Mouse (Mus musculus): ENCODE results near the gene Hmgcs1.
"Not testable (repeated sequence)": the region's sequence is repeated elsewhere in the genome, so short reads cannot be mapped to it uniquely, and the experiment has no call there.

The Hmgcs1 gene

GRCm38 (mm10) chr13:119706278-119706880, 16.2 kb downstream of the Hmgcs1 start:
- not testable (repeated sequence) for DNase-seq (ENCODE audit: low read depth, low spot score)

GRCm38 (mm10) chr13:119706953-119707352, 16.8 kb downstream of the Hmgcs1 start:
- no peak for DNase-seq (ENCODE audit: low read depth, low spot score)

- no peak for DNase-seq (ENCODE audit: low read depth, low spot score)
Observed at GRCm38 (mm10) chr13:119707906-119708305, 17.7 kb downstream of the Hmgcs1 start.

- DNase-seq (ENCODE audit: low read depth, low spot score) = no peak
Observed at GRCm38 (mm10) chr13:119708941-119709340, 18.8 kb downstream of the Hmgcs1 start.

DNA sequence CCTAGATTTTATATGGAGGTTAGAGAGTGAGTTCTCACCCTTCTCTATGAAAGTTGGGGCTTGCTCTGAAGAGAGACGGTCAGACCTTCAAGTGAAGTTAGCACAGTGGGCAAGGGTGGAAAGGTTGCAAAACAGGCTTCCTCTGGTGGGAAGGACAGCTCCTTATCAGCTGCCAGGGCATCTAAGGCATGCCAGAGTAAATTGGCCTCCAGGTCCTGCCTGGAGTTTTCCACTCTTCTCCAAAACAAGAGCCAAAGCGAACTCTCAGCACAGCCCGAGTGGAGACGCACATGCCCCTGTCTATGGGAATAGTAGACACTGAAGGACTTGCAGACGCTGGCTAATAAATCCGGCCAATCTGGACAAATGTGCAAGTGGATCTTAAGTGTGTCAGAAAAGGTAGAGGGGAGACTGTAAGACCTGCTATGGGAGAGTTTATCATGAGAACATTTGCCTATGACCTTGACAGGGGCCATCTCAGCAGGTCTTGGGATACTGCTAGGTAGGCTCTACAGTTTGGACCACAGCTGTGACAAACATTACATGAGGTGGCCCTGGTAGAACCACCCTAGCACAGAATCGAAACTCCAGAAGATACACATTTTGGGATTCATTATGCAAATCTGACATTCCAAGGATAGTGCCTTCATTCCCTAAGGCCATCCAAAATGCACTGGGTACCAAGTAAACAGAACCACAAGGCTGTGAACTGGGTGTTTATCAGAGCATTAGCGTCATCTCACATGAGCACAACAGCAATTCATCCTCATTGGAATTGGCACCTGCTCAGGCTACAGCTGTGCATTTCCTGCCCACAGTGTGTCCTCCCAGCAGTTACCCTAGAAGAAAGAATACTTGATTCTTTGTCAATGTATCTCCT, 19.4 kb downstream of the Hmgcs1 start:
- DNase-seq (ENCODE audit: low read depth, low spot score) = no peak

DNA sequence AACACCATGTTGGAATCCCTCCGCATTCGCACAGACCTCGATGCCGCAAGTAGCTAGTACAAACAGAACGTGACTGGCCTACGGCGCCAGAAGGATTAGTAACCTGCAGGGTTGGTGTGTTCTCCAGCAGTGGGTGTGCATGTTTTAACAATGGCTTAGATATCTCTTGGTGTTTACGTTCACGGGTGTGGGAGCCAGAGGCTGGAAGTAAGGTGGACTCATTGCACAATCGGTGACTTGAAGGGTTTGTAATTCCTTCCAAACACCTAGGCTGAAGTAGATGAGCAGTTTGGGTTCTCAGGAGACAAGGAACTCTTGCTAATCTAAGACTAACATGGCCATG, 20.1 kb downstream of the Hmgcs1 start:
- no peak for DNase-seq (ENCODE audit: low read depth, low spot score)

DNA sequence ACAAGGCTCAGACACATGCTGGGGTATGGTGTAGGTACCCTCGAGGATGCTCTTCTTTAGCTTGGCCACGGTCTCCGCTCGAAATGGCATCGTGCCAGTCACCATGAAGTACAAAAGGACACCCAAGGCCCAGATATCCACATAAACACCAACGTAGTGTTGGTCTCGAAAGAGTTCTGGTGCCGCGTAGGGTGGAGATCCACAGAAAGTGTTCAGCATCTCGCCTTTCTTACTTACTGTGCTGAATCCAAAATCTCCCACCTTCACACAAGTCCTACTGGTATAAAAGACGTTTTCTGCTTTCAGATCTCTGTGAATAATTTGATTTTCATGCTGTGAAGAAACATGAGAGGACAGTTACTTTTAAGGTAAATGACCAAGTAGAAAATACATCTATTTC, 22.3 kb downstream of the Hmgcs1 start:
- no peak for DNase-seq (ENCODE audit: low read depth, low spot score)

DNA sequence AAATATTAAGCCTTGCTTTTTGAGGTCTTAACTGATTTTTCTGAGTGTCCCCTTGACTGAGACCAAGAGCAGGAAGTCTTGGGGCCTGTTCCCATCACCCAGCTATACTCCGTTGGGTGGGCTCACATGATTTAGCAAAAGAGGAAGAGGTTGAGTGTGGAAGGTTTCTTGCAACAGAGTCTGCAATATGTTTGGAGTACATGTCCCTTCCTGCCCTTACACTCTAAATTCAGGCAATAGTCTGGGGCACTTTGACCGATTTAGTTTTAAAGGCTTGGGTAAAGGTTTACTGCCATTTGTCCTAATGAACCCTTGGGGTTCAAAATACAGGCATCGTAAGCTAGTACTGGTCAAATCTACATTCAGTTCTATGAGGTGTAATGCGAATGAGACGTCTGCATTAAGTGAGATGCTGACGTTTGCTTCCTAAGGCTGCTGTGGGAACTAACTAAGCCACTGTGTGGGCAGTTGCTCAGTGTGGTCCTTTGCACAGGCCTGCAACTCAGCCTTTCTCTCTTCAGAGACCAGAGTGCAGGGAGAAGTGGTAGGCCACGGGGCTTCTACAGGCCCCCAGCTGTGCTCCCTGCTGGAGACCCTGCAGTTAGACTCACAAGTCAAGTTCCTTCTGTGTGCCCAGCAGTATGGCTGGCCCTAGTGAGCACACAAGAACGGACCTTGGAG, 23.1 kb downstream of the Hmgcs1 start:
- DNase-seq (ENCODE audit: low read depth, low spot score) = no peak

- DNase-seq (ENCODE audit: low read depth, low spot score) = no peak
Observed at GRCm38 (mm10) chr13:119713821-119714220, 23.6 kb downstream of the Hmgcs1 start.

- DNase-seq (ENCODE audit: low read depth, low spot score) = no peak
Observed at GRCm38 (mm10) chr13:119716105-119716504, 25.9 kb downstream of the Hmgcs1 start.

GRCm38 (mm10) chr13:119722447-119722846, 32.3 kb downstream of the Hmgcs1 start:
- DNase-seq (ENCODE audit: low read depth, low spot score) = no peak

DNA sequence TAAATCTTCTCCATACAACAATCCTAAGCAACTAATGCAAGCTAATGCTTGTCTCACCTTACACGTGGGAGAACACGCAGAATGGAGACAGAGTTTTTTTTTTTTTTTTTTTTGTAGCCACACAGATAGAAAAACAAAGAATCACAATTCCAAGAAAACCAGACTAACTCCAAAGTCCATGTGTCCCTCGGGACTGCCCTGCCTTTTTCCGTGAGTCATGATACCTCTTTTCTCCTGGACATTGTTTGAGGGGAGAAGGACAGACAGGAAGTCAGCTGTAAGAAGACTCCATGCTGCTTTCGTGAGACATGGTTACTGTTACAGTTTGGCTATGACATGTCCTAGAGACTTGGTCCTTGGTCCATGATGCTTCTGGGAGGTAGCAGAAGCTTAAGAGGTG, 33.2 kb downstream of the Hmgcs1 start:
- no peak for DNase-seq (ENCODE audit: low read depth, low spot score)

DNA sequence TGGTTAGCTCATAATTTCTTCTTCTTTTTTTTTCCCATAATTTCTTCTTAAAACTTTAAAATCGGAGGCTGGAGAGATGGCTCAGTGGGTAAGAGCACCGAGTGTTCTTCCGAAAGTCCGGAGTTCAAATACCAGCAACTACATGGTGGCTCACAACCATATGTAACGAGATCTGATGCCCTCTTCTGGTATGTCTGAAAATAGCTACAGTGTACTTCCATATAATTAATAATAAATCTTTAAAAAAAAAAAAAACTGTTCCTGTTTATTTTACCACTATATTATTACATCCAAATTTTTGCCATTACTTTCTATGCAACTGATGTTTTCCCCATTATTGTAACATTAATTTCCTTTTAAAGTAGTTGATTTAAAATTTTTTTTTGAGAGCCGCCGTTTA, 34.4 kb downstream of the Hmgcs1 start:
- DNase-seq (ENCODE audit: low read depth, low spot score) = no peak

GRCm38 (mm10) chr13:119727608-119728387, 37.6 kb downstream of the Hmgcs1 start:
- no peak for DNase-seq (ENCODE audit: low read depth, low spot score)

DNA sequence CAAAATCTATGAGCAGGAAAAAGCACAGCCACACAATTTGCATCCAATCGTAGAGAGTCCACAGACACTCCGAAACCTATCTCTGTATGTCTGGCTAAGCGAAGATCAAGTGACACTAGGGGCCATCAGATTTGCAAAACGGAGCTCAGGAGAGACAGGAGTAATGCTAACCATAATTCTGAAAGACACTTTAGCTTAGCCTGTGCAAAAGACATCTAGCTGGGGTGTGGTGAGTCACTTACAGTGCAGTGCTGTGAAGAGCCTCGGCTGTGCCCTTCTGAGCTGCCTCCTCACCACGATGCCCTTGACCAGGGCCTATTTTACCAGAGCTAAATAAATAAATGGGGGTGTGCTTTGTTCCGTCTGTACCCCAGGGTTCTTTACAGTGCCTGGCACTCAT, 39.2 kb downstream of the Hmgcs1 start:
- no peak for DNase-seq (ENCODE audit: low read depth, low spot score)

DNA sequence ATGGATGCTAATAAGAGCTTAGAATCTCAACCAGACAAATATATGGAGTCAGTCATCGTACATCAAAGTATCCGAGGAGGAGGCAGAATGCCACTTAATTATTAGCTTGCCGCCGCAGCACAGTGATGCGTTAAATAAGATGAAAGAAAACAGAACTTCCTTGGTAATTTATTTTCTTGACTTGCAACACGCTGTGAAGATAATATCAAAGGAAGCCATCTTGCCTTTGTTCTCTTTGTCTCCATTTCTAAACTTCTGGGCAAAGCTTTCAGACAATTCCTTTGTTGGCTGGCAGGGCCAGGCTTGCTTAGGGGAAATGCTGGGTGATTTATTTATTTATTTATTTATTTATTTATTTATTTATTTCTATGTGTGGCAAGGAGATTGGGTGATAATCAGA, 41.3 kb downstream of the Hmgcs1 start:
- no peak for DNase-seq (ENCODE audit: low read depth, low spot score)

- no peak for DNase-seq (ENCODE audit: low read depth, low spot score)
Observed at GRCm38 (mm10) chr13:119741390-119742237, 51.4 kb downstream of the Hmgcs1 start.

DNA sequence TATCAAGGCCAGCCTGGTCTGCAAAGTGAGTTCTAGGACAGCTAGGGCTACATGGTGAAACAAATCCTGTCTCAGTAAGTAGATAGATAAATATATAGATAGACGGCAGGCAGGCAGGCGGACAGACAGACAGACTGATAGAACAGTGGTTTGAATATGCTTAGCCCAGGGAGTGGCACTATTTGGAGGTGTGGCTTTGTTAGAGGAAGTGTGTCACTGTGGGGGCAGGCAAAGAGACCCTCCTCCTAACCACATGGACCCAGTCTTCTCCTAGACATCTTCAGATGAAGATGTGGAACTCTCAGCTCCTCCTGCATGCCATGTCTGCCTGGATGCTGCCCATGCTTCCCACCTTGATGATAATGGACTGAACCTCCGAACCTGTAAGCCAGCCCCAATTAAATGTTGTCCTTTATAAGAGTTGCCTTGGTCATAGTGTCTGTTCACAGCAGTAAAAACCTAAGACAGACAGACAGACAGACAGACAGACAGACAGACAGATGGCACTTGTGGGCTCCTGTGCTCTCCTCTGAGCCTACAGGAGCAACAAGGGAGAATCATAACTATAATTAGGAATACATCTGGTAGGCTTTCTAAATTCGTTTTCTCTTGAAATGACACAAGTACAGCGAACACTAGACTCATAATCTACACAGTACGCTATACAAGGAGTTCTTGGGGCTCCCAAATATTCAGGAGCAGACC, 52.7 kb downstream of the Hmgcs1 start:
- DNase-seq (ENCODE audit: low read depth, low spot score) = no peak

DNA sequence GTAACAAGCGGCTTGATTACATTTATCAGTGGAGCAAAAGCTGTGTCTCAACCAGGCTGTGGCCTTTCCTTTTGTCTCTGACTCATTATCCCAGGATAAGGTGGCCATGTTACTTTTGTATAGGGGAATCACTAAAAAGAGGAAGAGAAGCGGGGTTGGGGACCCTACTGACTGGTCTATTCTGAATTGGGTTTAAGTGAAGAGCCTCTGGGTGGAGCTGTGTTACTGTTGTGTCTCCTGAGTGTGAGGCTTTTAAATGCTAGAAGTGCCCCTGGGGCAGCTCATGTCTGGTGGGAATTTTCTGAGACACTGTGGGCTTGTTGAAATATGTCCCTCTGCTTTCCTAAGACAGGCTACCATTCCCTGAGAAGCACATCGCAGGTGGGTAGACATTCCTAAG, 53.3 kb downstream of the Hmgcs1 start:
- DNase-seq (ENCODE audit: low read depth, low spot score) = no peak

- DNase-seq (ENCODE audit: low read depth, low spot score) = no peak
Observed at GRCm38 (mm10) chr13:119746930-119747329, 56.8 kb downstream of the Hmgcs1 start.

All from embryo, embryonic 11.5 days (tissue).